Mouse (Mus musculus): Measurements from ENCODE around the gene Mmp11. TPM values are rescaled to one million over a fixed set of nuclear protein-coding genes. Genes with fewer than 3 reads are reported as not detected.

The Mmp11 gene
- total and polyA plus RNA-seq, 3 experiments = 0.99 to 1.1 TPM; not detected in 1

Other genes starting within 250 kb of the Mmp11 start
- 29.0 and 35.8 TPM in 2 replicates for gene Cabin1, start 172.2 kb downstream of the Mmp11 start, total RNA-seq (2012; rRNA removed)
- gene Cabin1, start 172.2 kb downstream of the Mmp11 start, total RNA-seq (2014; rRNA removed) = 11.8 and 12.0 TPM in 2 replicates
- 38.9 and 46.0 TPM in 2 replicates for gene Cabin1, start 172.2 kb downstream of the Mmp11 start, polyA plus RNA-seq (2012; ENCODE audit: insufficient read length, low read depth)
- gene Ddt, start 163.1 kb downstream of the Mmp11 start, total RNA-seq (2012; rRNA removed) = 229 and 390 TPM in 2 replicates
- gene Ddt, start 163.1 kb downstream of the Mmp11 start, total RNA-seq (2014; rRNA removed) = 766 and 869 TPM in 2 replicates
- gene Ddt, start 163.1 kb downstream of the Mmp11 start, polyA plus RNA-seq (2012; ENCODE audit: insufficient read length, low read depth) = 599 and 608 TPM in 2 replicates
- gene Gm20441, start 155.5 kb downstream of the Mmp11 start, total RNA-seq (2012; rRNA removed) = 0.42 and 0.68 TPM in 2 replicates
- gene Gm20441, start 155.5 kb downstream of the Mmp11 start, total RNA-seq (2014; rRNA removed) = 0.55 TPM in 1 of 2 replicates, not detected in the other
- not detected in 2 replicates for gene Gm20441, start 155.5 kb downstream of the Mmp11 start, polyA plus RNA-seq (2012; ENCODE audit: insufficient read length, low read depth)
- 72.3 and 117 TPM in 2 replicates for gene Gstt3, start 155.1 kb downstream of the Mmp11 start, total RNA-seq (2012; rRNA removed)
- gene Gstt3, start 155.1 kb downstream of the Mmp11 start, total RNA-seq (2014; rRNA removed) = 109 and 110 TPM in 2 replicates
- 144 and 163 TPM in 2 replicates for gene Gstt3, start 155.1 kb downstream of the Mmp11 start, polyA plus RNA-seq (2012; ENCODE audit: insufficient read length, low read depth)
- 50.9 and 58.1 TPM in 2 replicates for gene Gstt1, start 137.9 kb downstream of the Mmp11 start, total RNA-seq (2012; rRNA removed)
- gene Gstt1, start 137.9 kb downstream of the Mmp11 start, total RNA-seq (2014; rRNA removed) = 2.4 and 2.9 TPM in 2 replicates
- gene Gstt1, start 137.9 kb downstream of the Mmp11 start, polyA plus RNA-seq (2012; ENCODE audit: insufficient read length, low read depth) = 4.5 and 6.2 TPM in 2 replicates
- 0.17 and 0.21 TPM in 2 replicates for gene Gstt4, start 114.0 kb downstream of the Mmp11 start, total RNA-seq (2012; rRNA removed)
- 0.42 and 0.45 TPM in 2 replicates for gene Gstt4, start 114.0 kb downstream of the Mmp11 start, total RNA-seq (2014; rRNA removed)
- 0.80 and 0.94 TPM in 2 replicates for gene Gstt4, start 114.0 kb downstream of the Mmp11 start, polyA plus RNA-seq (2012; ENCODE audit: insufficient read length, low read depth)
- 126 and 201 TPM in 2 replicates for gene Gstt2, start 99.1 kb downstream of the Mmp11 start, total RNA-seq (2012; rRNA removed)
- 192 and 197 TPM in 2 replicates for gene Gstt2, start 99.1 kb downstream of the Mmp11 start, total RNA-seq (2014; rRNA removed)
- gene Gstt2, start 99.1 kb downstream of the Mmp11 start, polyA plus RNA-seq (2012; ENCODE audit: insufficient read length, low read depth) = 253 and 304 TPM in 2 replicates
- 1,561 and 2,151 TPM in 2 replicates for gene Mif, start 76.3 kb downstream of the Mmp11 start, total RNA-seq (2012; rRNA removed)
- gene Mif, start 76.3 kb downstream of the Mmp11 start, total RNA-seq (2014; rRNA removed) = 1,037 and 1,217 TPM in 2 replicates
- gene Mif, start 76.3 kb downstream of the Mmp11 start, polyA plus RNA-seq (2012; ENCODE audit: insufficient read length, low read depth) = 1,853 and 2,072 TPM in 2 replicates
- 13.1 and 20.4 TPM in 2 replicates for gene Derl3, start 43.1 kb downstream of the Mmp11 start, total RNA-seq (2012; rRNA removed)
- 33.9 and 36.6 TPM in 2 replicates for gene Derl3, start 43.1 kb downstream of the Mmp11 start, total RNA-seq (2014; rRNA removed)
- 28.9 and 36.2 TPM in 2 replicates for gene Derl3, start 43.1 kb downstream of the Mmp11 start, polyA plus RNA-seq (2012; ENCODE audit: insufficient read length, low read depth)
- 94.9 and 101 TPM in 2 replicates for gene Smarcb1, start 14.9 kb downstream of the Mmp11 start, total RNA-seq (2012; rRNA removed)
- gene Smarcb1, start 14.9 kb downstream of the Mmp11 start, total RNA-seq (2014; rRNA removed) = 76.2 and 82.3 TPM in 2 replicates
- 95.6 and 96.0 TPM in 2 replicates for gene Smarcb1, start 14.9 kb downstream of the Mmp11 start, polyA plus RNA-seq (2012; ENCODE audit: insufficient read length, low read depth)
- 243 and 254 TPM in 2 replicates for gene Chchd10, start 3.4 kb downstream of the Mmp11 start, total RNA-seq (2012; rRNA removed)
- 119 and 147 TPM in 2 replicates for gene Chchd10, start 3.4 kb downstream of the Mmp11 start, total RNA-seq (2014; rRNA removed)
- 412 and 540 TPM in 2 replicates for gene Chchd10, start 3.4 kb downstream of the Mmp11 start, polyA plus RNA-seq (2012; ENCODE audit: insufficient read length, low read depth)
- gene Gm867, start 4.2 kb upstream of the Mmp11 start, total RNA-seq (2012; rRNA removed) = 0.21 and 0.42 TPM in 2 replicates
- gene Gm867, start 4.2 kb upstream of the Mmp11 start, total RNA-seq (2014; rRNA removed) = not detected in 2 replicates
- gene Gm867, start 4.2 kb upstream of the Mmp11 start, polyA plus RNA-seq (2012; ENCODE audit: insufficient read length, low read depth) = 2.6 and 3.5 TPM in 2 replicates
- 35.6 and 51.5 TPM in 2 replicates for gene Vpreb3, start 6.6 kb upstream of the Mmp11 start, total RNA-seq (2012; rRNA removed)
- gene Vpreb3, start 6.6 kb upstream of the Mmp11 start, total RNA-seq (2014; rRNA removed) = 66.3 and 90.1 TPM in 2 replicates
- gene Vpreb3, start 6.6 kb upstream of the Mmp11 start, polyA plus RNA-seq (2012; ENCODE audit: insufficient read length, low read depth) = 104 and 135 TPM in 2 replicates
- 0.84 and 1.6 TPM in 2 replicates for gene Gm5134, start 18.0 kb upstream of the Mmp11 start, total RNA-seq (2012; rRNA removed)
- 0.40 and 0.45 TPM in 2 replicates for gene Gm5134, start 18.0 kb upstream of the Mmp11 start, total RNA-seq (2014; rRNA removed)
- gene Gm5134, start 18.0 kb upstream of the Mmp11 start, polyA plus RNA-seq (2012; ENCODE audit: insufficient read length, low read depth) = 0.34 and 1.0 TPM in 2 replicates
- gene Zfp280b, start 96.2 kb upstream of the Mmp11 start, total RNA-seq (2012; rRNA removed) = 24.4 and 26.6 TPM in 2 replicates
- 15.2 and 19.0 TPM in 2 replicates for gene Zfp280b, start 96.2 kb upstream of the Mmp11 start, total RNA-seq (2014; rRNA removed)
- gene Zfp280b, start 96.2 kb upstream of the Mmp11 start, polyA plus RNA-seq (2012; ENCODE audit: insufficient read length, low read depth) = 30.4 and 36.6 TPM in 2 replicates
- 0.04 TPM in 1 of 2 replicates, not detected in the other for gene Slc5a4b, start 174.5 kb upstream of the Mmp11 start, total RNA-seq (2012; rRNA removed)
- not detected in 2 replicates for gene Slc5a4b, start 174.5 kb upstream of the Mmp11 start, total RNA-seq (2014; rRNA removed)
- not detected in 2 replicates for gene Slc5a4b, start 174.5 kb upstream of the Mmp11 start, polyA plus RNA-seq (2012; ENCODE audit: insufficient read length, low read depth)
- gene Slc5a4a, start 211.0 kb upstream of the Mmp11 start, total RNA-seq (2012; rRNA removed) = 0.04 TPM in 1 of 2 replicates, not detected in the other
- not detected in 2 replicates for gene Slc5a4a, start 211.0 kb upstream of the Mmp11 start, total RNA-seq (2014; rRNA removed)
- not detected in 2 replicates for gene Slc5a4a, start 211.0 kb upstream of the Mmp11 start, polyA plus RNA-seq (2012; ENCODE audit: insufficient read length, low read depth)